ENCODE assay signal across 14 mouse cellular contexts in genomic region chr3:52937739-52938306, GRCm38 (mm10).
A peak's percentile ranks its signal among the peaks of the same experiment; 100 is the strongest.
DNase-seq lines count a peak whose midpoint lies in the region; ATAC-seq and TF ChIP-seq lines count a peak whose summit lies in the region.
"Had no signal": no experiment of that assay in that cellular context is flagged by ENCODE, and none has a peak within 500 bp of the region (broad histone marks: within the 10 kb centered on the region; RNA-seq: fewer than 3 reads in every experiment).

No protein-coding gene starts in this region.

- ATAC-seq in kidney, embryonic 14.5 days (ENCODE audit: low FRiP score, low TSS enrichment): no peak
- ATAC-seq: forebrain, embryonic 14.5 days; midbrain, embryonic 15.5 days had no signal

- peak; percentile 30 for DNase-seq in cerebellum, adult 2 months
- DNase-seq in cerebellum, postnatal 10 days: no peak
- DNase-seq in kidney, postnatal 14 days: peak; percentile 10
- peak; percentile 10 to 21 for DNase-seq in cerebellum, postnatal 36 days
- DNase-seq in lung, postnatal 14 days: peak; percentile 10
- DNase-seq in layer of hippocampus, adult 18-20 months (ENCODE audit: low spot score in 2 of 2): no peak
- no peak for DNase-seq in ovary, postnatal 36 days (ENCODE audit: low spot score)
- DNase-seq: liver, embryonic 13.5 days; right cerebral cortex, postnatal 25 days had no signal

- H3K4me1 ChIP-seq in cerebellum, adult 2 months (ENCODE audit: control insufficient read depth, insufficient read depth, low read length): peaks cover 13% of the 10 kb centered on the region; the same call in 1 of the 2 replicates
- H3K4me1 ChIP-seq in kidney, embryonic 14.5 days (ENCODE audit: control insufficient read depth, insufficient read depth, low read length): no peaks in the 10 kb centered on the region
- H3K4me1 ChIP-seq: liver, embryonic 13.5 days had no signal

- H3K27ac ChIP-seq in cerebellum, adult 2 months (ENCODE audit: insufficient read depth, low read length): no peak overlapping the region
- no peak overlapping the region; the same call in 1 of the 2 replicates for H3K27ac ChIP-seq in kidney, embryonic 14.5 days (ENCODE audit: low read depth, low read length)
- H3K27ac ChIP-seq: embryonic facial prominence, embryonic 15.5 days; hindbrain, embryonic 15.5 days; liver, embryonic 13.5 days; midbrain, embryonic 15.5 days had no signal

- 37% methylated on average over 6 of the region's 6 CpGs for WGBS in cerebellum, adult 2 months
- WGBS in kidney, embryonic 14.5 days: 55% methylated on average over 6 of the region's 6 CpGs

- H3K9ac ChIP-seq in kidney, embryonic 14.5 days (ENCODE audit: low read depth, low read length): no peak overlapping the region
- H3K9ac ChIP-seq: embryonic facial prominence, embryonic 15.5 days; hindbrain, embryonic 15.5 days; liver, embryonic 13.5 days; midbrain, embryonic 15.5 days had no signal

- no peak overlapping the region for H3K4me2 ChIP-seq in kidney, embryonic 14.5 days (replicated peaks; ENCODE audit: low read depth, low read length)
- H3K4me2 ChIP-seq: embryonic facial prominence, embryonic 15.5 days; hindbrain, embryonic 15.5 days; liver, embryonic 13.5 days; midbrain, embryonic 15.5 days had no signal

- TF ChIP-seq POLR2A in cerebellum, adult 2 months (IDR thresholded peaks at IDR 0.05; ENCODE audit: borderline replicate concordance, insufficient read depth, low read length): no peak

- TF ChIP-seq CTCF in cerebellum, adult 2 months (IDR thresholded peaks at IDR 0.05; ENCODE audit: borderline replicate concordance, insufficient read depth, low read depth, low read length): no peak

- no peaks in the 10 kb centered on the region for H3K36me3 ChIP-seq in kidney, embryonic 14.5 days (ENCODE audit: control insufficient read depth, insufficient read depth, low read length)
- H3K36me3 ChIP-seq: embryonic facial prominence, embryonic 15.5 days; hindbrain, embryonic 15.5 days; liver, embryonic 13.5 days; midbrain, embryonic 15.5 days had no signal

- H3K4me3 ChIP-seq in cerebellum, adult 2 months (replicated peaks; ENCODE audit: insufficient read depth, low read depth, low read length): no peak overlapping the region
- no peak overlapping the region for H3K4me3 ChIP-seq in kidney, embryonic 14.5 days (ENCODE audit: low read length)
- H3K4me3 ChIP-seq: embryonic facial prominence, embryonic 15.5 days; hindbrain, embryonic 15.5 days; liver, embryonic 13.5 days; midbrain, embryonic 15.5 days had no signal

- no peaks in the 10 kb centered on the region for H3K9me3 ChIP-seq in kidney, embryonic 14.5 days (ENCODE audit: control insufficient read depth, low read length)
- H3K9me3 ChIP-seq: embryonic facial prominence, embryonic 15.5 days; hindbrain, embryonic 15.5 days; liver, embryonic 13.5 days; midbrain, embryonic 15.5 days had no signal

- H3K27me3 ChIP-seq in cerebellum, adult 2 months (ENCODE audit: control insufficient read depth, insufficient read depth, low read length): no peaks in the 10 kb centered on the region
- no peaks in the 10 kb centered on the region for H3K27me3 ChIP-seq in kidney, embryonic 14.5 days (ENCODE audit: control insufficient read depth, insufficient read depth, low read length)
- H3K27me3 ChIP-seq: embryonic facial prominence, embryonic 15.5 days; hindbrain, embryonic 15.5 days; liver, embryonic 13.5 days had no signal

Comparison
In these comparisons a context has a peak if more than half of its experiments do, and no peak if none do; other contexts are left out.
1. DNase-seq: peak in cerebellum, adult 2 months (2 of 2), kidney, postnatal 14 days (single experiment), cerebellum, postnatal 36 days (2 of 2) and lung, postnatal 14 days (single experiment); none in cerebellum, postnatal 10 days (0 of 2), layer of hippocampus, adult 18-20 months (0 of 2) and ovary, postnatal 36 days (single experiment).